Mouse (Mus musculus) heart, embryonic 10.5 days (tissue): ENCODE results near the gene Fgf10. TPM values are rescaled to one million over a fixed set of nuclear protein-coding genes. Genes with fewer than 3 reads are reported as not detected.

ENCODE experiments used
- DNase-seq: peaks from one replicate; pipeline ENCODE4 v3.0.0-alpha.2; 2017; ENCODE audit warnings: low spot score
- H3K27ac ChIP-seq: fragments of 300-500 bp; sonication (generic); 2 replicates; pipeline ENCODE4 v1.5.1; 2016; ENCODE audit warnings: mild to moderate bottlenecking
- H3K27me3 ChIP-seq: fragments of 300-500 bp; sonication (generic); 2 replicates; pipeline ENCODE4 v1.6.1; 2016; ENCODE audit warnings: mild to moderate bottlenecking; ENCODE audit not compliant: poor library complexity, insufficient read depth, severe bottlenecking
- H3K36me3 ChIP-seq: fragments of 300-500 bp; sonication (generic); 2 replicates; pipeline ENCODE4 v1.6.1; 2016; ENCODE audit warnings: mild to moderate bottlenecking, moderate library complexity
- H3K4me1 ChIP-seq: fragments of 300-500 bp; sonication (generic); 2 replicates; pipeline ENCODE4 v1.6.1; 2016; ENCODE audit warnings: mild to moderate bottlenecking
- H3K4me3 ChIP-seq: fragments of 300-500 bp; sonication (generic); 2 replicates; pipeline ENCODE4 v1.5.1; 2016; ENCODE audit warnings: mild to moderate bottlenecking, moderate library complexity
- H3K9me3 ChIP-seq: fragments of 300-500 bp; sonication (generic); 2 replicates; pipeline ENCODE4 v1.6.1; 2016; ENCODE audit warnings: mild to moderate bottlenecking, moderate library complexity
- WGBS: fragments of 180-500 bp; shearing (Covaris S2); methylation state at CpG from one replicate; pipeline ENCODE4 v1.1.7; 2016; 5-methylcytosine and 5-hydroxymethylcytosine counted together
- polyA plus RNA-seq: library from polyadenylated mRNA; unstranded; fragments of >200 nt; fragmentation: Nextera tagmentation; extraction: Ambion mirVana; gene quantifications from 2 replicates; pipeline ENCODE4 v1.2.1, GENCODE M21; 2016

Fgf10 gene
- polyA plus RNA-seq = 1.7 and 4.9 TPM in 2 replicates

DNA sequence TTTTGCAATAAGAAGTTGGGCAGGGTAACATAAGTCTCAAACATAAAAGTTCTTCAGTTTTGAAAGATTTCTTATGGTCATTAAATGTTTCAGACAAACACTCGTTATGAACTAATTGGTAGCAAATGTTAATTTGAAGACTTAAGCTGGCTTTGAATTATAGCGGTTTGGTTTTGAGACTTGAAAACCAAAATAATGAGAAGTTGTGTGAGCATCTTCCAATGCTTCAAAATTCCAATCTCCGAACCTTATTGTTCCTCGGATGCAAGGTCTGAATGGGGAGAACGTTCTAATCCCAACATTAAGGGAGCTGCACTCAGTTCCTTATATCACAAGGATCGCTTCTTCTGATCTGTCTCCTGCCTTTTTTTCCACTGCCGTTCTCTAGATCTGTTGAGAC, at the start of gene Fgf10:
Gene Fgf10, plus strand, starts transcription at position 301 of the 400 bp plus-strand sequence.
- WGBS = 79% methylated on average over 7 of the region's 7 CpGs
- Histone ChIP-seq H3K27me3 (no peaks in the 10 kb centered on the region; the same call in 1 of the 2 replicates), H3K36me3 (no peaks in the 10 kb centered on the region), H3K4me1 (no peaks in the 10 kb centered on the region; the same call in 1 of the 2 replicates), H3K27ac (no peak within 1 kb of the TSS), H3K4me3 (no peak within 1 kb of the TSS), H3K9me3 (no peaks in the 10 kb centered on the region)
- no peak for DNase-seq

DNA sequence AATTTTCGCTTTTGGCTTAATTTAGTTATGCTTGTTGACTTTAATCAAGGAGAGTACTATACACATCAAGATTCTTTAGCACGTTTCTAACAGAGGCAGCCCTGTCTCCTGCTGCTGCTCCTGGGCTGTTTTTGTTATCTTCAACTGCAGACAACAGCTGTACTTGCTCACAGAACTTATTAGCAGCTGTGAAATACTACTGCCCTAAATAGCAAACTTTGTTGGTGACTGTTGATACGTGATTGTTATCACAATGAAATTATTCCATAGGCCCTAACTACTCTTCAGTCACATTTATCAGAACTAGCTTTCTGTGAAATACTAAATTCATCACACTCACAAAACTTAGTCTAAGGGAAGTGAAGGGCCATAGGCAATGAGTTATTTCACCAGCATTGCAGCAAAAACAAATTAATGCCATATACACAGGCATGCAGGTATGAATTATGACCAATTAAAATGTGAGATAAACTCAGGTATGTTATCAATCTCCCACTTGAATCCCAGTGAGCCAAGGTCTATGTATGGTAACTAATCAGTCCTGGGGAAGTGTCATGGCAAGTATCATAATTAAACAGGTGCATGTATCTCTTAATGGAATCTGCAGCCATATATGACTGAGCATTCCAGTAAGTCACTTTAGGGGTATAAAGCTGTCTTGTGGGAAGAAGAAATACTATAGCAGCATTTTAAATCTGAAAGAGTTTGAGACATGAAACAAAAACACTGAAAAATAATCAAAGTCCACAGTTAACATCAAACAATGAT, 39.7 kb upstream of the Fgf10 start:
- Histone ChIP-seq H3K4me1 (no peaks in the 10 kb centered on the region), H3K27me3 (no peaks in the 10 kb centered on the region), H3K36me3 (no peaks in the 10 kb centered on the region), H3K4me3 (no peak overlapping the region), H3K9me3 (no peaks in the 10 kb centered on the region), H3K27ac (no peak overlapping the region)
- no peak for DNase-seq
- WGBS = 13% methylated on average over 3 of the region's 3 CpGs

DNA sequence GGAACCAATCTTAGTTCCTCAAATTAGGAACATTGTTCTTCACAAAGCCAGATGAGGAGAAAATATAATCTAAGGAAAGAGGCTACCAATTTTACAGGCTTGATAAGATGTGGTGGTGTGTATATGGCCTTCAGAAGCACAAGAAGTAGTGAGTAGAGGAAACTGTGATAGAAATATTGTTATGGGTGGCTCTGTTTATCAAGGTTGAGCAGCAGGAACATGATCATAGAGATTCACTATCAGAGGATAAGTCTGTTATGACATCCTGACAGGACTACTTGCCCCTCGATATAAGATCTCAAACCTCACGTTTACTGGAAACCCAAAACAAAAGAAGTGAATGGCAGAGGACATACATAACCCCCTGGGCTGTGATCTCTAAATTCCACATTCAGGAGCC, 38.1 kb upstream of the Fgf10 start:
- Histone ChIP-seq H3K4me1 (no peaks in the 10 kb centered on the region), H3K4me3 (no peak overlapping the region), H3K36me3 (no peaks in the 10 kb centered on the region), H3K9me3 (no peaks in the 10 kb centered on the region), H3K27me3 (no peaks in the 10 kb centered on the region), H3K27ac (no peak overlapping the region)
- WGBS = 74% methylated on average over 2 of the region's 2 CpGs
- DNase-seq = no peak

DNA sequence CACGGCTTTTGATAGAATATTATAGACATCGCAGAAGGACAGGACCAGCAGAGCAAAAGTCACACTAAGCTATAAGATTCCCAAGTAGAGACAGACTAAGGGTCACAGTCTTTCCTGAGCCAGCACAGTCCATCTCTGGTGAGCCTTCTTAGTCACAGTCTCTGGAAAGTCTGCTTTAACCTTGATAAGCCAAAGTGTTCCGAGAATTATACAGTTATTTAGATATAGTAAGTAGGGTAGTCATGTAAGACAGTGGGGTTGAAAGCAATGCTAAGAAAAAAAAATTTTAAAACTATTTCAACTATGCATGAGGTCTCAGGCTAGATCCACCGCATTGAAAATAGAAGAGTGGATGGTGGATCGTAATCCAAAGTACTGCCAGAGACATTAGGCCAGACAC, 33.5 kb upstream of the Fgf10 start:
- no peak for DNase-seq
- WGBS = 80% methylated on average over 5 of the region's 5 CpGs
- Histone ChIP-seq H3K9me3 (no peaks in the 10 kb centered on the region), H3K4me3 (no peak overlapping the region), H3K36me3 (no peaks in the 10 kb centered on the region), H3K27ac (no peak overlapping the region), H3K4me1 (no peaks in the 10 kb centered on the region), H3K27me3 (no peaks in the 10 kb centered on the region)

DNA sequence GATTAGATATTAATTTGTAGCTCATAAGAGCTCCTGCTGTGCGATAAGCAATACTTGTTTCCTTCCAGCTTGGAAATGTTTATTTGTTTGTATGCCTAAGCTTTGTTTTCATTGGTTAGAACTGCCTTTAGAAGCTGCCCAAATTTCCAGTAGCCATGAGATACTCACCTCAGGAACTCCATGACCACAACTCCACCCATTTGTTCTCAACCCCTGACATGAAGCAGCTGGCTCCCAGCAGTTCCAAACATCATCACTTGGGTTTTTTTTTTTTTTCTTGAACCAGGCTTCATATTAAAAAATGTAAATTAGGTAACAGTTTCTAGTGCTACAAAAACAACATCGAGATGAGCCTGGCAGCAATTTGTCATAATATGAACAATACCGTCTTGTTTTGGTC, 27.0 kb upstream of the Fgf10 start:
- no peak for DNase-seq

DNA sequence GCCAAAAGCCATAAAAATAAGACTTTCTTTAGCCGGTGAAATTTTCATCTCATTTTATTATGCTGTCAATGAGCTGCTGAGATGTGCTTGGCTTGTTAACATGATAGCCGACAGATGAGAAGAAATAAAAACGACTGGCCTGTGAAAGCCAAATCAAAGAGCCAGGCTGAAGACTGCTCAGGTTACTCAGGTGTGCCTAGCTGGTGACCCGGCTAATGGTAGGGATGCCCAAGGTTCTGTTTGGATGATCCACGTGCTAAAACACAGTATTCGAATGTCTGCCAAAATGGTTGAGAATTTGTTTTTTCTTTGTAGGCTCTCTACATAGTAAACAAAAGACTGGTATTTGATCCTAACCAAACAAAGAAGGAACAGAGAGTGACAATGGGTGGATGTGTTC, 26.5 kb upstream of the Fgf10 start:
- Histone ChIP-seq H3K4me3 (no peak overlapping the region), H3K27ac (no peak overlapping the region), H3K27me3 (no peaks in the 10 kb centered on the region), H3K4me1 (no peaks in the 10 kb centered on the region), H3K9me3 (no peaks in the 10 kb centered on the region), H3K36me3 (no peaks in the 10 kb centered on the region)
- DNase-seq = no peak
- 75% methylated on average over 6 of the region's 6 CpGs for WGBS

More for the DNA sequence above, 27.0 kb upstream of the Fgf10 start:
- Histone ChIP-seq H3K27me3 (no peaks in the 10 kb centered on the region), H3K4me1 (no peaks in the 10 kb centered on the region), H3K4me3 (no peak overlapping the region), H3K9me3 (no peaks in the 10 kb centered on the region), H3K36me3 (no peaks in the 10 kb centered on the region), H3K27ac (no peak overlapping the region)
- WGBS = 90% methylated on average over 3 of the region's 3 CpGs

DNA sequence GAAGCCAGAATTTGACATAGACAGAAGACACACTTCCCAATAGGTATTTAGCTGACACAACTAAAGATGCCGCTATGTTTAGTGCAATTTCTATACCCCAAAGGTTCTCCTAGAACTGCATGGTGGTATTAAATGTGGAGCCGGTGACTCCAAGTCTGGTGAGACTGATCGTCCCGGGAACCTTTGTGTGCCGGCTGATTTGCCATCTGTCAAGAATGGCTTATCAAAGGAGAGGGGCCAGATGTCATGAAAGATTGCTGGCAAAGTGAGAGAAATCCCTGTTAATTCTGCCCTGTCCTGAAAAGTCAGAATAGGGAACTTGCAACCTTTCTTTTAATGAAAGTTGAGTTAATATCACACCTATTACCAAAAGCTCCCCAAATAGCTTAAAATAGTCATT, 12.6 kb upstream of the Fgf10 start:
- Histone ChIP-seq H3K9me3 (no peaks in the 10 kb centered on the region), H3K27ac (no peak overlapping the region), H3K36me3 (no peaks in the 10 kb centered on the region), H3K4me1 (no peaks in the 10 kb centered on the region), H3K27me3 (no peaks in the 10 kb centered on the region), H3K4me3 (no peak overlapping the region)
- DNase-seq = no peak
- WGBS = 52% methylated on average over 5 of the region's 5 CpGs

DNA sequence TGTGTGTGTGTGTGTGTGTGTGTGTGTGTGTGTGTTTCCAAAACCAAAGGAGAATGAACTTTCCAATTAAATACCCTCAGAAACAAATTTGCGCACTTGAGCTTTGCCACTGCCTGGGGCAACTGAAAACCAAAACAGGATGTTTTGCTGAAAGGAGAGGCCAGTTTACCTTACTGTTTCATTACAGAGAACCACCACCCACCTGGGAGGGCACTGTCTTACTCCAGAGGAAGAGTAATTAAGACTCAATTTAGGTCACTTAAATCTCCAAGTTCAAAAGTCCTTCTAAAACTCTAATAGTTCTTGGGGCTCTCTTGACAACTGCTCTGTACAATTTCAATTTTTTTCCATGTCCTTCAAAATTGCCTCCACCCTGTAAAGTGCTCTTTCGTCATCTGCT, 11.6 kb upstream of the Fgf10 start:
- Histone ChIP-seq H3K27ac (no peak overlapping the region), H3K4me1 (no peaks in the 10 kb centered on the region), H3K27me3 (no peaks in the 10 kb centered on the region), H3K36me3 (no peaks in the 10 kb centered on the region), H3K4me3 (no peak overlapping the region), H3K9me3 (no peaks in the 10 kb centered on the region)
- no peak for DNase-seq
- WGBS = 92% methylated on average over 2 of the region's 2 CpGs

DNA sequence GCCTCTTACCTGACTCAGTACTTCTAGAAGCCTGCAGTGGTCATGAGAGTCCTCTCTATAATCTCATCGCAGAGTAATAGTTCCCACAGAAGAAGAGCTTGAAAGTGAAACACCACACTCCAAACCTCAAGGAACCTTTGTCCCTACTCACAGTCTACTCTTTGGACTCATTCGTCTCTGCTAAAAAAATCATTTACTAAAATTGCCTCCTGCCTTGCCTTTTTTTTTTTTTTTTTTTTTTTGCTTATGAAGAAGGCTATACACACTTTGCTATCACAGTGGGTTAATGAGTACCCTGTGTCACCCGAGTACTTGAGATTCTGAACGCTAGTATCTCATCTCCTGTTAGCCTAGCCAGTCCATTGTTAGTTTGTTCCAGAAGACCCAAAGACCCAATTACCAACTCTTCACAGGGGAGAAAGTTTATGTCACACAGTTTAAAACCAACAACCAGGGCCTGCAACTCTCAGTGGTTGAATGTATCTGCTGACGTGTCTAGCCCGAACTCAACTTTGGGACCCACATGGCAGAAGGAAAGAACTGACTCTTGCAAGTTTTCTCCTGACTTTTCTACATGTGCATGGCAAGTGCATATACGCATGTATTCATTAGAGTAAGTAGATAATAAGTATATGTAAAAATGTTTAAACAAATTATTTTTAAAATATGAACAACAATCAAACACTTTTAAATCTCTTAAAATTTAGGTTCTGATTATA, 10.8 kb upstream of the Fgf10 start:
- H3K27ac ChIP-seq = no peak overlapping the region
- H3K4me1 ChIP-seq = no peaks in the 10 kb centered on the region
- no peaks in the 10 kb centered on the region for H3K9me3 ChIP-seq
- no peak for DNase-seq
- WGBS = 90% methylated on average over 7 of the region's 7 CpGs
- H3K36me3 ChIP-seq = no peaks in the 10 kb centered on the region
- H3K4me3 ChIP-seq = no peak overlapping the region
- no peaks in the 10 kb centered on the region for H3K27me3 ChIP-seq

DNA sequence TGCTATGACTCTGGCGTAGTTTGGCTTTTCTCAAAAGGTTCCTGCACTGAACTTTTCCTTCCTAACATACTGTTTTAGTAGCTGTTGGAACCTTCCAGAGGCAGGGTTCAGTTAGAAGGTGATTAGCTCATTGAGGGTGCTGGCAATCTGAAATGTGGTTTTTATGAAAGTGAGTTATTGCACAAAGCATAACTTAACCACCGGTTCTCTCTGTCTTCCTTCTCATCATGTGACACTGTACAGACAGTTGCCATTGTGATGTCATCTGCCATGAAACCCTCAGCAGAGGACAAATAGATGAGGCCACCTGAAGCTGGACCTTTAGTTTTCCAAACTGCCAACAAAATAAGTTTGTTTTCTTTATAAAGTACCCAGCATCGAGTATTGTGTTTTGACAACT, 7.9 kb upstream of the Fgf10 start:
- no peak overlapping the region for H3K27ac ChIP-seq
- H3K36me3 ChIP-seq = no peaks in the 10 kb centered on the region
- no peak for DNase-seq
- no peaks in the 10 kb centered on the region for H3K4me1 ChIP-seq
- no peaks in the 10 kb centered on the region; the same call in 1 of the 2 replicates for H3K27me3 ChIP-seq
- WGBS = 72% methylated on average over 3 of the region's 3 CpGs
- H3K9me3 ChIP-seq = no peaks in the 10 kb centered on the region
- no peak overlapping the region for H3K4me3 ChIP-seq

DNA sequence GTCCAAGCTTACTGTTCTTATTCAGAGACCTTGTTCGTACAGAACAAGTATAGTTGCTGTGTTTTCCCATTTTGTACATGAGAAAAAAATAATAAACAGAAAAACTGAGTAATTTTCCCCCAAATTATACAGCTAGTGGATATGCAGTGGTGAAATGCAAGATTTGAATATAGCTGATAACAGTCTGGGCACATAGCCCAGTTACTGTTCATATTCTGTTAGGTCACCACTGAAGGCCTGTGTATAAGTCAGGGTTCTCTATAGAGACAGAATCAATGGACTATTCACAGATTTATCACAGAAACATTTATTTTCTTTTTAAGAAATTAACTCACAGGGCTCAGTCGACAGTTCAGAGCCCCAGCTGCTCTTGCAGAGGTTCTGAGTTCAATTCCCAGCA, 4.7 kb upstream of the Fgf10 start:
- H3K36me3 ChIP-seq = no peaks in the 10 kb centered on the region
- H3K9me3 ChIP-seq = no peaks in the 10 kb centered on the region
- no peak overlapping the region for H3K27ac ChIP-seq
- no peaks in the 10 kb centered on the region; the same call in 1 of the 2 replicates for H3K27me3 ChIP-seq
- H3K4me3 ChIP-seq = no peak overlapping the region
- 71% methylated on average over 2 of the region's 2 CpGs for WGBS
- no peak for DNase-seq
- no peaks in the 10 kb centered on the region; the same call in 1 of the 2 replicates for H3K4me1 ChIP-seq

DNA sequence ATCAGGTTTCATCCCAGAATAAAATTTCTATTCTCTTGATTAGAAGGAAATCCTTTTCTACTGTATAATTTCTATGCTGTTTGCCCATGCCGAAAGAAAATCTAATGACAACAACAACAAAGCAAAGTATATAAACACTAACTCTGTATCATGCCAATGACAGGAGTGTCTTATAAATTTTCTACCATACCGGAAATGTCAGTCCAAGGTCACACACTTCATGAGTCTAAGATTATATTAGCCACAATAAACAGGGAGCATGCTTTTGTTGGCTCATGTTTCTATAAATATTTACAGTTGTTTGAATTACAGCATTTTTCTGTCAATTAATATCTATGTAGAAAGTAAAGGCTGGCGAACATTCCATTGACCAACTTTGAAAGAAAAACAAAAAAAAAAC, 9.6 kb downstream of the Fgf10 start:
- Histone ChIP-seq H3K4me1 (no peaks in the 10 kb centered on the region), H3K36me3 (no peaks in the 10 kb centered on the region), H3K9me3 (no peaks in the 10 kb centered on the region), H3K27me3 (no peaks in the 10 kb centered on the region), H3K4me3 (no peak overlapping the region), H3K27ac (no peak overlapping the region)
- no peak for DNase-seq
- WGBS = 88% methylated on average over 3 of the region's 3 CpGs

DNA sequence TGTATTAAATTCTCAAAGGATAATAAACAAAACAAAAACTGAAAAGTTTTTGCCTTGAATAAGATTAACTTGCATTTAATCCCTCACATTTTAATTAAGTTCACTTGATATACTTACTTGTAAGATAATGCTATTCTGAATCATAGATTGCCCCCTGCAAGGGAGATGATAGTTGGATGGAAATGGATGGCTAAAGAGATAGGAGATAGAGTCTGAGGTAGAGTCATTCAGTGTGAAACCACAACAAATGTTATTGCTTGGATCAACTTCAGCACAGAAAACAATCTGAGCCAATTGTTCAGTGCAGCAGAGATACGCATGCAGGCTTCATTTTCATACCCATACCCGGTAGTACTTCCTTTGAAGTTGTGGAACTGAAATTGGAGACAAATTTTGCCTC, 23.5 kb downstream of the Fgf10 start:
- WGBS = 89% methylated on average over 2 of the region's 2 CpGs

More for the DNA sequence above, 23.5 kb downstream of the Fgf10 start:
- Histone ChIP-seq H3K9me3 (no peaks in the 10 kb centered on the region), H3K4me1 (no peaks in the 10 kb centered on the region), H3K27me3 (peaks cover 12% of the 10 kb centered on the region; the same call in 1 of the 2 replicates), H3K4me3 (no peak overlapping the region), H3K36me3 (no peaks in the 10 kb centered on the region), H3K27ac (no peak overlapping the region)
- no peak for DNase-seq
